Mouse (Mus musculus) stomach, postnatal 0 days (tissue): ENCODE data around the gene Ndufc1. TPM values are rescaled to one million over a fixed set of nuclear protein-coding genes. Genes with fewer than 3 reads are reported as not detected.
"Not testable (repeated sequence)": the region's sequence is repeated elsewhere in the genome, so short reads cannot be mapped to it uniquely, and the experiment has no call there.

Experiments used
- ATAC-seq: fragments of 200-750 bp; cut with Nextera tagmentation; 2 replicates; pipeline ENCODE4 v1.8.0; 2017; ENCODE audit not compliant: low FRiP score, low TSS enrichment
- DNase-seq: peaks from one replicate; pipeline ENCODE4 v3.0.0-alpha.2; 2016; ENCODE audit warnings: low spot score
- H3K27ac ChIP-seq: fragments of 300-500 bp; sonication (generic); replicated peaks from 2 replicates; pipeline ENCODE4 v1.5.1; 2014; ENCODE audit warnings: mild to moderate bottlenecking, control low read depth
- H3K27me3 ChIP-seq: fragments of 300-500 bp; sonication (generic); 2 replicates; pipeline ENCODE4 v1.6.1; 2014; ENCODE audit warnings: low read length; ENCODE audit not compliant: control insufficient read depth, insufficient read depth
- H3K36me3 ChIP-seq: fragments of 300-500 bp; sonication (generic); 2 replicates; pipeline ENCODE4 v1.6.1; 2014; ENCODE audit warnings: low read length, mixed read lengths; ENCODE audit not compliant: control insufficient read depth, insufficient read depth
- H3K4me1 ChIP-seq: fragments of 300-500 bp; sonication (generic); replicated peaks from 2 replicates; pipeline ENCODE4 v1.6.1; 2014; ENCODE audit warnings: antibody characterized with exemption; ENCODE audit not compliant: control insufficient read depth, insufficient read depth
- H3K4me2 ChIP-seq: fragments of 300-500 bp; sonication (generic); replicated peaks from 2 replicates; pipeline ENCODE4 v1.6.1; 2014; ENCODE audit warnings: low read depth, mild to moderate bottlenecking, control low read depth, moderate library complexity
- H3K4me3 ChIP-seq: fragments of 300-500 bp; sonication (generic); 2 replicates; pipeline ENCODE4 v1.5.1; 2014; ENCODE audit warnings: low read depth, low read length, control low read depth
- H3K9ac ChIP-seq: fragments of 300-500 bp; sonication (generic); 2 replicates; pipeline ENCODE4 v1.6.1; 2014; ENCODE audit warnings: mild to moderate bottlenecking, low read length, control low read depth, mixed read lengths
- H3K9me3 ChIP-seq: fragments of 300-500 bp; sonication (generic); 2 replicates; pipeline ENCODE4 v1.6.1; 2016; ENCODE audit warnings: low read length; ENCODE audit not compliant: control insufficient read depth
- CTCF ChIP-seq: IDR thresholded peaks from 2 replicates; pipeline ENCODE4 v1.5.1; 2016; ENCODE audit warnings: antibody characterized with exemption, low read depth, mild to moderate bottlenecking, moderate library complexity
- EP300 ChIP-seq: optimal IDR thresholded peaks from 2 replicates; pipeline ENCODE3; 2016; ENCODE audit warnings: antibody characterized with exemption
- WGBS: fragments of 180-500 bp; shearing (Covaris S2); extraction: QIAGEN DNeasy Blood & Tissue Kit; methylation state at CpG from one replicate; pipeline ENCODE4 v1.1.7; 2014; 5-methylcytosine and 5-hydroxymethylcytosine counted together
- polyA plus RNA-seq: library from polyadenylated mRNA; unstranded; fragments of >200 nt; fragmentation: Nextera tagmentation; extraction: Ambion mirVana; gene quantifications from 2 replicates; pipeline ENCODE4 v1.2.1, GENCODE M21; 2015

The Ndufc1 gene
- polyA plus RNA-seq, 1 experiment from 2014 or later = 979 TPM

- TF ChIP-seq EP300 (no peak), CTCF (no peak)
- H3K27ac ChIP-seq = peak overlapping the region; percentile 46; the same call in 1 of the 2 replicates
- peak; percentile 43 for DNase-seq
- no peak for ATAC-seq
- H3K9me3 ChIP-seq = no peaks in the 10 kb centered on the region
- WGBS = 61% methylated on average over 1 of the region's 1 CpGs
- H3K4me3 ChIP-seq = no peak overlapping the region
- H3K4me1 ChIP-seq = 0 out of 2 replicates have a peak, but pooled peaks cover 4% of the 10 kb centered on the region
- H3K27me3 ChIP-seq = no peaks in the 10 kb centered on the region
- no peak overlapping the region for H3K9ac ChIP-seq
- H3K36me3 ChIP-seq = no peaks in the 10 kb centered on the region
- no peak overlapping the region for H3K4me2 ChIP-seq
Observed at GRCm38 (mm10) chr3:51413276-51413675, 4.5 kb upstream of the Ndufc1 start.

- ATAC-seq = no peak
- H3K4me1 ChIP-seq = peaks cover 7% of the 10 kb centered on the region; the same call in 1 of the 2 replicates
- H3K9me3 ChIP-seq = no peaks in the 10 kb centered on the region
- H3K27ac ChIP-seq = no peak overlapping the region; the same call in 1 of the 2 replicates
- no peak for DNase-seq
- H3K4me3 ChIP-seq = no peak overlapping the region
- H3K27me3 ChIP-seq = no peaks in the 10 kb centered on the region
- H3K4me2 ChIP-seq = no peak overlapping the region
- no peak overlapping the region for H3K9ac ChIP-seq
- WGBS = 79% methylated on average over 7 of the region's 7 CpGs
- TF ChIP-seq CTCF (no peak), EP300 (no peak)
- H3K36me3 ChIP-seq = no peaks in the 10 kb centered on the region
Observed at GRCm38 (mm10) chr3:51412457-51412856, 3.7 kb upstream of the Ndufc1 start.

GRCm38 (mm10) chr3:51407870-51408560 lies 773 bp downstream of the Ndufc1 start:
- Histone ChIP-seq H3K9ac (peak overlapping the region; percentile 89), H3K36me3 (peaks cover 3% of the 10 kb centered on the region; the same call in 1 of the 2 replicates), H3K4me3 (peak overlapping the region; percentile 80), H3K4me2 (peak overlapping the region; percentile 92), H3K4me1 (peaks cover 3% of the 10 kb centered on the region; the same call in 1 of the 2 replicates), H3K27ac (peak overlapping the region; percentile 86), H3K27me3 (no peaks in the 10 kb centered on the region), H3K9me3 (no peaks in the 10 kb centered on the region)
- DNase-seq (peak; percentile 24), ATAC-seq (peak; percentile 3; the same call in 1 of the 2 replicates)
- TF ChIP-seq CTCF = no peak
- TF ChIP-seq EP300 = peak; percentile 20
- WGBS = 15% methylated on average over 20 of the region's 20 CpGs

GRCm38 (mm10) chr3:51402628-51403027 lies 6.2 kb downstream of the Ndufc1 start:
- Histone ChIP-seq H3K36me3 (peaks cover 3% of the 10 kb centered on the region; the same call in 1 of the 2 replicates), H3K27ac (no peak overlapping the region), H3K9ac (no peak overlapping the region), H3K4me2 (no peak overlapping the region), H3K9me3 (no peaks in the 10 kb centered on the region), H3K4me3 (no peak overlapping the region), H3K4me1 (no peaks in the 10 kb centered on the region; the same call in 1 of the 2 replicates), H3K27me3 (no peaks in the 10 kb centered on the region)
- ATAC-seq = no peak
- DNase-seq = no peak
- TF ChIP-seq CTCF = no peak
- no peak for TF ChIP-seq EP300
- WGBS = 93% methylated on average over 12 of the region's 12 CpGs

GRCm38 (mm10) chr3:51402054-51402453 lies 6.7 kb downstream of the Ndufc1 start:
- H3K27me3 ChIP-seq, H3K27ac ChIP-seq, ATAC-seq, DNase-seq, H3K4me3 ChIP-seq, H3K4me2 ChIP-seq, H3K9ac ChIP-seq, H3K36me3 ChIP-seq, H3K9me3 ChIP-seq, H3K4me1 ChIP-seq: not testable (repeated sequence)
- 66% methylated on average over 4 of the region's 4 CpGs for WGBS
- TF ChIP-seq CTCF = 0 out of 2 replicates have a peak, but pooled peaks have one; percentile 24

GRCm38 (mm10) chr3:51400682-51401081 lies 8.1 kb downstream of the Ndufc1 start:
- H3K36me3 ChIP-seq = peaks cover 3% of the 10 kb centered on the region; the same call in 1 of the 2 replicates
- no peak for ATAC-seq
- H3K4me2 ChIP-seq = no peak overlapping the region
- no peaks in the 10 kb centered on the region for H3K9me3 ChIP-seq
- H3K9ac ChIP-seq = no peak overlapping the region
- WGBS = 61% methylated on average over 10 of the region's 10 CpGs
- H3K27ac ChIP-seq = no peak overlapping the region
- no peaks in the 10 kb centered on the region; the same call in 1 of the 2 replicates for H3K4me1 ChIP-seq
- no peak for DNase-seq
- TF ChIP-seq EP300 (no peak), CTCF (no peak)
- no peak overlapping the region for H3K4me3 ChIP-seq
- H3K27me3 ChIP-seq = no peaks in the 10 kb centered on the region
